In genomic region chr9:110408099-110408773, GRCm38 (mm10) we compare ENCODE assay signal across 8 mouse cellular contexts. TPM values are rescaled to one million over a fixed set of nuclear protein-coding genes. Genes with fewer than 3 reads are reported as not detected.
DNase-seq lines count a peak whose midpoint lies in the region; ATAC-seq and TF ChIP-seq lines count a peak whose summit lies in the region.

Gene Ptpn23, minus strand, starts transcription at chr9:110408213.

- TF ChIP-seq CTCF in liver, embryonic 14.5 days (IDR thresholded peaks at IDR 0.05; ENCODE audit: low read depth), result no peak
- peak; percentile 1; the same call in 1 of the 2 replicates for TF ChIP-seq CTCF in stomach, postnatal 0 days (IDR thresholded peaks at IDR 0.05; ENCODE audit: low read depth)

- H3K4me3 ChIP-seq in forebrain, embryonic 10.5 days, result peak within 1 kb of the TSS; percentile 74
- H3K4me3 ChIP-seq in heart, embryonic 15.5 days, result peak within 1 kb of the TSS; percentile 90
- H3K4me3 ChIP-seq in liver, embryonic 14.5 days (ENCODE audit: insufficient read depth in 1 of 2, low read depth in 2 of 2, low read length in 2 of 2), result peak within 1 kb of the TSS; percentile 68 to 90
- H3K4me3 ChIP-seq in neural tube, embryonic 11.5 days (ENCODE audit: low read depth, low read length), result peak within 1 kb of the TSS; percentile 85
- peak within 1 kb of the TSS; percentile 89 for H3K4me3 ChIP-seq in stomach, postnatal 0 days (ENCODE audit: low read depth, low read length)

- TF ChIP-seq EP300 in liver, embryonic 14.5 days (IDR thresholded peaks at IDR 0.05; ENCODE audit: low read depth), result no peak
- TF ChIP-seq EP300 in stomach, postnatal 0 days (optimal IDR thresholded peaks at IDR 0.05), result no peak

- DNase-seq in CD8-positive naive resting alpha-beta T cell, adult 2 months (ENCODE audit: low read depth in 2 of 2, low spot score in 2 of 2), result peak; percentile 83 to 86
- DNase-seq in c-Kit-positive CD71-negative TER-119-negative erythroid progenitor cells, embryonic 14.5 days (ENCODE audit: low read depth), result peak; percentile 94
- DNase-seq in forebrain, embryonic 10.5 days (ENCODE audit: extremely low spot score, low spot score), result peak; percentile 97
- peak; percentile 96 to 98 for DNase-seq in kidney, postnatal 25 days
- DNase-seq in liver, embryonic 14.5 days (ENCODE audit: low read depth in 3 of 3, low spot score in 3 of 3), result peak; percentile 84 to 87 (median 86)
- DNase-seq in neural tube, embryonic 11.5 days (ENCODE audit: low spot score), result peak; percentile 98
- DNase-seq in stomach, postnatal 0 days (ENCODE audit: low spot score), result peak; percentile 98

- H3K27me3 ChIP-seq in forebrain, embryonic 10.5 days (ENCODE audit: poor library complexity, severe bottlenecking), result no peaks in the 10 kb centered on the region
- no peaks in the 10 kb centered on the region for H3K27me3 ChIP-seq in heart, embryonic 15.5 days
- H3K27me3 ChIP-seq in liver, embryonic 14.5 days (ENCODE audit: control insufficient read depth, insufficient read depth, low read length), result no peaks in the 10 kb centered on the region
- no peaks in the 10 kb centered on the region for H3K27me3 ChIP-seq in neural tube, embryonic 11.5 days (ENCODE audit: control insufficient read depth, insufficient read depth, low read length)
- no peaks in the 10 kb centered on the region for H3K27me3 ChIP-seq in stomach, postnatal 0 days (ENCODE audit: control insufficient read depth, insufficient read depth, low read length)

- under 1% methylated on average over 39 of the region's 39 CpGs for WGBS in forebrain, embryonic 10.5 days
- WGBS in heart, embryonic 15.5 days, result under 1% methylated on average over 39 of the region's 39 CpGs
- WGBS in liver, embryonic 14.5 days (ENCODE audit: insufficient replicate concordance), result under 1% methylated on average over 39 of the region's 39 CpGs
- under 1% methylated on average over 39 of the region's 39 CpGs for WGBS in neural tube, embryonic 11.5 days
- under 1% methylated on average over 39 of the region's 39 CpGs for WGBS in stomach, postnatal 0 days

- peaks cover 31% of the 10 kb centered on the region for H3K4me1 ChIP-seq in forebrain, embryonic 10.5 days
- peaks cover 8% of the 10 kb centered on the region for H3K4me1 ChIP-seq in heart, embryonic 15.5 days (replicated peaks)
- H3K4me1 ChIP-seq in liver, embryonic 14.5 days (replicated peaks; ENCODE audit: control insufficient read depth in 2 of 2, insufficient read depth in 2 of 2, low read length in 1 of 2), result peaks cover 3 to 13% of the 10 kb centered on the region in 2 experiments; a peak in 3 of 4 replicates
- peaks cover 5% of the 10 kb centered on the region for H3K4me1 ChIP-seq in neural tube, embryonic 11.5 days (ENCODE audit: control insufficient read depth, insufficient read depth, low read length)
- H3K4me1 ChIP-seq in stomach, postnatal 0 days (replicated peaks; ENCODE audit: control insufficient read depth, insufficient read depth), result peaks cover 6% of the 10 kb centered on the region; the same call in 1 of the 2 replicates

- ATAC-seq in heart, embryonic 15.5 days (replicated peaks; ENCODE audit: insufficient number of reproducible peaks, insufficient read depth, low FRiP score, low read depth), result peak; percentile 94
- peak; percentile 97 for ATAC-seq in liver, embryonic 14.5 days (ENCODE audit: insufficient read depth)
- peak; percentile 94 for ATAC-seq in neural tube, embryonic 11.5 days (ENCODE audit: insufficient read depth, low FRiP score, low TSS enrichment)
- peak; percentile 95 for ATAC-seq in stomach, postnatal 0 days (ENCODE audit: low FRiP score, low TSS enrichment)

- peaks cover 22% of the 10 kb centered on the region for H3K36me3 ChIP-seq in forebrain, embryonic 10.5 days (replicated peaks)
- H3K36me3 ChIP-seq in heart, embryonic 15.5 days, result no peaks in the 10 kb centered on the region
- H3K36me3 ChIP-seq in liver, embryonic 14.5 days (replicated peaks; ENCODE audit: control insufficient read depth, insufficient read depth, low read depth), result no peaks in the 10 kb centered on the region
- no peaks in the 10 kb centered on the region; the same call in 1 of the 2 replicates for H3K36me3 ChIP-seq in neural tube, embryonic 11.5 days (ENCODE audit: control insufficient read depth, insufficient read depth, low read length)
- H3K36me3 ChIP-seq in stomach, postnatal 0 days (ENCODE audit: control insufficient read depth, insufficient read depth, low read length), result no peaks in the 10 kb centered on the region

- H3K9ac ChIP-seq in heart, embryonic 15.5 days, result peak within 1 kb of the TSS; percentile 85
- peak within 1 kb of the TSS; percentile 71 for H3K9ac ChIP-seq in liver, embryonic 14.5 days (replicated peaks)
- H3K9ac ChIP-seq in neural tube, embryonic 11.5 days (ENCODE audit: low read length), result peak within 1 kb of the TSS; percentile 82
- H3K9ac ChIP-seq in stomach, postnatal 0 days (ENCODE audit: low read length), result peak within 1 kb of the TSS; percentile 84

- H3K4me2 ChIP-seq in heart, embryonic 15.5 days, result peak within 1 kb of the TSS; percentile 66
- peak within 1 kb of the TSS; percentile 85 for H3K4me2 ChIP-seq in liver, embryonic 14.5 days (ENCODE audit: low read depth)
- peak within 1 kb of the TSS; percentile 87 for H3K4me2 ChIP-seq in neural tube, embryonic 11.5 days (ENCODE audit: low read depth)
- H3K4me2 ChIP-seq in stomach, postnatal 0 days (replicated peaks; ENCODE audit: low read depth), result peak within 1 kb of the TSS; percentile 90

- H3K27ac ChIP-seq in forebrain, embryonic 10.5 days, result peak within 1 kb of the TSS; percentile 92
- H3K27ac ChIP-seq in heart, embryonic 15.5 days, result peak within 1 kb of the TSS; percentile 80
- H3K27ac ChIP-seq in liver, embryonic 14.5 days, result no peak within 1 kb of the TSS
- peak within 1 kb of the TSS; percentile 60 for H3K27ac ChIP-seq in neural tube, embryonic 11.5 days (ENCODE audit: low read depth, low read length)
- peak within 1 kb of the TSS; percentile 80 for H3K27ac ChIP-seq in stomach, postnatal 0 days (replicated peaks)

- no peaks in the 10 kb centered on the region for H3K9me3 ChIP-seq in forebrain, embryonic 10.5 days
- no peaks in the 10 kb centered on the region for H3K9me3 ChIP-seq in heart, embryonic 15.5 days (replicated peaks)
- no peaks in the 10 kb centered on the region for H3K9me3 ChIP-seq in liver, embryonic 14.5 days (ENCODE audit: control insufficient read depth, low read length)
- no peaks in the 10 kb centered on the region for H3K9me3 ChIP-seq in neural tube, embryonic 11.5 days (ENCODE audit: control insufficient read depth, low read length)
- no peaks in the 10 kb centered on the region for H3K9me3 ChIP-seq in stomach, postnatal 0 days (ENCODE audit: control insufficient read depth, low read length)

RNA-seq across cellular contexts. Expression of gene Ptpn23, which starts in this region (rescaled TPM):
- polyA plus RNA-seq in forebrain, embryonic 10.5 days (2016; fragmentation: Nextera tagmentation; extraction: Ambion mirVana), result 15.1 and 15.2 TPM in 2 replicates
- 9.8 and 13.9 TPM in 2 replicates for polyA plus RNA-seq in heart, embryonic 15.5 days (2015; fragmentation: Nextera tagmentation; extraction: Ambion mirVana)
- 3.9 and 4.3 TPM in 2 replicates for polyA plus RNA-seq in liver, embryonic 14.5 days (2012; rRNA removed)
- 2.8 and 3.8 TPM in 2 replicates for polyA plus RNA-seq in liver, embryonic 14.5 days (2014; fragmentation: Nextera tagmentation; extraction: Ambion mirVana)
- 15.4 and 15.9 TPM in 2 replicates for polyA plus RNA-seq in neural tube, embryonic 11.5 days (2014; fragmentation: Nextera tagmentation; extraction: Ambion mirVana)
- polyA plus RNA-seq in stomach, postnatal 0 days (2015; fragmentation: Nextera tagmentation; extraction: Ambion mirVana), result 6.3 and 7.8 TPM in 2 replicates
